Mouse (Mus musculus) liver, embryonic 14.5 days (tissue): ENCODE measurements around the gene Dhx37.

Source experiments
- CTCF ChIP-seq: IDR thresholded peaks from 2 replicates; pipeline ENCODE4 v1.5.1; 2016; ENCODE audit warnings: antibody characterized with exemption, low read depth, control low read depth
- EP300 ChIP-seq: IDR thresholded peaks from 2 replicates; pipeline ENCODE4 v1.6.1; 2016; ENCODE audit warnings: antibody characterized with exemption, low read depth

DNA sequence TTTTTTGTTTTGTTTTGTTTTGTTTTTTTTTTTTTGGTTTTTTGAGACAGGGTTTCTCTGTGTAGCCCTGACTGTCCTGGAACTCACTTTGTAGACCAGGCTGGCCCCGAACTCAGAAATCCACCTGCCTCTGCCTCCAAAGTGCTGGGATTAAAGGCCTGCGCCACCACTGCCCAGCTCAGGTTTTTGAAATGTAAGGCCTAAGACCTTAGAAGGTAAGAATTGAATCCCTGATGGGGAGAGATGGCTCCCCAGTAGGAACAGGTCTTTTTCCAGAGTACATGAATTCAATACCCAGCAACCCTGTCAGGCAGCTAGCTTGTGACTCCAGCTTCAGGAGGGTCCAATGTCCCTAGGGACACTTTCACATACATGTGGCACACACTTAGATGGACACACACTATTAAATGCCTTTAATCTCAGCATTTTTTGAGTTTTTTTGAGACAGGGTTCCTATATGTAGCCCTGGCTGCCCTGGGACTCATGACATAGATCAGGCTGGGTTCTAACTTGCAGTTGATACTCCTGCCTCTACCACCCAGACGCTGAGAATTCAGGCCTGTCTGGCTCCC is 42.9 kb downstream of the Dhx37 start:
- TF ChIP-seq EP300 (no peak), CTCF (no peak)
